In the genomic region with DNA sequence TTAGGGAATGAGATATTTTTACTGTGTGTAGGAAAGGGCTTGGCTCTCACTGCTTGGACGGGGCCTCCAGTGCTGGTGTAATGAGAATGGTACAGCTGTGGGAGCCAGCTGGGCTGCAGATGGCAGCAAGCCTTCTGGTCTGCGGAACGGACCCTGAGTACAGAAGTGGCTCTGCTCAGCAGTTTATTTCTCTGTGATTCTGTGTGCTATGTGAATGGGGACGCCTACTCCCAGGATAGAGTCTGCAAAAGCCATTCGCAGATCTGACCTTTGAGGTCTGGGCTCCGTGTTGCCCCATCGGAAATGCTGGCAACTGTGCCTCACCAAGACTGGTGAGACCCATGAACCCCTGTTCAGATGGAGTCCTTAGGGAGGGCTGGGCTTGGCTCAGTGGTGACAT, we compare ENCODE assay signal across 8 mouse cellular contexts. TPM values are rescaled to one million over a fixed set of nuclear protein-coding genes. Genes with fewer than 3 reads are reported as not detected.
DNase-seq lines count a peak whose midpoint lies in the region; ATAC-seq and TF ChIP-seq lines count a peak whose summit lies in the region.

No protein-coding gene starts in this region.

- H3K27ac ChIP-seq in kidney, embryonic 14.5 days (ENCODE audit: low read depth, low read length): no peak overlapping the region
- 0 out of 2 replicates have a peak overlapping the region, but pooled peaks have one; percentile 41 for H3K27ac ChIP-seq in embryonic facial prominence, embryonic 15.5 days (replicated peaks)
- no peak overlapping the region for H3K27ac ChIP-seq in intestine, postnatal 0 days (ENCODE audit: low read depth, low read length)
- H3K27ac ChIP-seq in midbrain, postnatal 0 days (ENCODE audit: low read depth, low read length): no peak overlapping the region

- TF ChIP-seq CTCF in intestine, postnatal 0 days (IDR thresholded peaks at IDR 0.05; ENCODE audit: low read depth): peak; percentile 41
- TF ChIP-seq CTCF in midbrain, postnatal 0 days (IDR thresholded peaks at IDR 0.05): peak; percentile 56

- no peak for DNase-seq in kidney, postnatal 14 days
- DNase-seq in midbrain, postnatal 0 days (ENCODE audit: low spot score): peak; percentile 68
- DNase-seq in cerebellum, postnatal 14 days: no peak
- DNase-seq in spleen, postnatal 14 days (ENCODE audit: low spot score in 2 of 2): no peak

- 31% methylated on average over 7 of the region's 7 CpGs for WGBS in kidney, embryonic 14.5 days
- WGBS in embryonic facial prominence, embryonic 15.5 days: 17% methylated on average over 7 of the region's 7 CpGs
- WGBS in intestine, postnatal 0 days: 32% methylated on average over 7 of the region's 7 CpGs
- 36% methylated on average over 7 of the region's 7 CpGs for WGBS in midbrain, postnatal 0 days

- H3K4me2 ChIP-seq in kidney, embryonic 14.5 days (replicated peaks; ENCODE audit: low read depth, low read length): peak overlapping the region; percentile 82
- H3K4me2 ChIP-seq in embryonic facial prominence, embryonic 15.5 days (replicated peaks): peak overlapping the region; percentile 96
- H3K4me2 ChIP-seq in intestine, postnatal 0 days (replicated peaks; ENCODE audit: low read depth): peak overlapping the region; percentile 99
- H3K4me2 ChIP-seq in midbrain, postnatal 0 days (ENCODE audit: low read depth, low read length, poor library complexity, severe bottlenecking): peak overlapping the region; percentile 76

- no peaks in the 10 kb centered on the region for H3K9me3 ChIP-seq in kidney, embryonic 14.5 days (ENCODE audit: control insufficient read depth, low read length)
- no peaks in the 10 kb centered on the region for H3K9me3 ChIP-seq in embryonic facial prominence, embryonic 15.5 days (replicated peaks)
- no peaks in the 10 kb centered on the region for H3K9me3 ChIP-seq in intestine, postnatal 0 days (ENCODE audit: control insufficient read depth)
- H3K9me3 ChIP-seq in midbrain, postnatal 0 days (ENCODE audit: low read length): no peaks in the 10 kb centered on the region

- H3K27me3 ChIP-seq in kidney, embryonic 14.5 days (ENCODE audit: control insufficient read depth, insufficient read depth, low read length): no peaks in the 10 kb centered on the region
- H3K27me3 ChIP-seq in embryonic facial prominence, embryonic 15.5 days: peaks cover 35% of the 10 kb centered on the region
- H3K27me3 ChIP-seq in intestine, postnatal 0 days (replicated peaks; ENCODE audit: control insufficient read depth, insufficient read depth, low read length): 0 out of 2 replicates have a peak, but pooled peaks cover 5% of the 10 kb centered on the region
- H3K27me3 ChIP-seq in midbrain, postnatal 0 days (ENCODE audit: insufficient read depth, low read length): peaks cover 4% of the 10 kb centered on the region; the same call in 1 of the 2 replicates

- peaks cover 8% of the 10 kb centered on the region; the same call in 1 of the 2 replicates for H3K4me1 ChIP-seq in kidney, embryonic 14.5 days (ENCODE audit: control insufficient read depth, insufficient read depth, low read length)
- peaks cover 26% of the 10 kb centered on the region for H3K4me1 ChIP-seq in embryonic facial prominence, embryonic 15.5 days
- H3K4me1 ChIP-seq in intestine, postnatal 0 days (replicated peaks; ENCODE audit: control insufficient read depth, insufficient read depth, low read length): no peaks in the 10 kb centered on the region; the same call in 1 of the 2 replicates
- H3K4me1 ChIP-seq in midbrain, postnatal 0 days (ENCODE audit: insufficient read depth, low read length): no peaks in the 10 kb centered on the region

- H3K9ac ChIP-seq in kidney, embryonic 14.5 days (ENCODE audit: low read depth, low read length): peak overlapping the region; percentile 23
- H3K9ac ChIP-seq in embryonic facial prominence, embryonic 15.5 days: no peak overlapping the region
- no peak overlapping the region; the same call in 1 of the 2 replicates for H3K9ac ChIP-seq in intestine, postnatal 0 days (ENCODE audit: low read depth, low read length)
- no peak overlapping the region for H3K9ac ChIP-seq in midbrain, postnatal 0 days (replicated peaks; ENCODE audit: low read length, poor library complexity, severe bottlenecking)

- peaks cover 7% of the 10 kb centered on the region for H3K36me3 ChIP-seq in kidney, embryonic 14.5 days (ENCODE audit: control insufficient read depth, insufficient read depth, low read length)
- no peaks in the 10 kb centered on the region for H3K36me3 ChIP-seq in embryonic facial prominence, embryonic 15.5 days
- H3K36me3 ChIP-seq in intestine, postnatal 0 days (ENCODE audit: control insufficient read depth, insufficient read depth): 0 out of 2 replicates have a peak, but pooled peaks cover 6% of the 10 kb centered on the region
- no peaks in the 10 kb centered on the region for H3K36me3 ChIP-seq in midbrain, postnatal 0 days (ENCODE audit: insufficient read depth, low read length)

- peak overlapping the region; percentile 58 for H3K4me3 ChIP-seq in kidney, embryonic 14.5 days (ENCODE audit: low read length)
- peak overlapping the region; percentile 63 for H3K4me3 ChIP-seq in embryonic facial prominence, embryonic 15.5 days (replicated peaks)
- H3K4me3 ChIP-seq in intestine, postnatal 0 days (ENCODE audit: low read depth, low read length): peak overlapping the region; percentile 61; the same call in 1 of the 2 replicates
- H3K4me3 ChIP-seq in midbrain, postnatal 0 days (ENCODE audit: low read depth, low read length): peak overlapping the region; percentile 69

- ATAC-seq in kidney, embryonic 14.5 days (ENCODE audit: low FRiP score, low TSS enrichment): no peak
- ATAC-seq in embryonic facial prominence, embryonic 15.5 days (ENCODE audit: insufficient number of reproducible peaks, low FRiP score, low TSS enrichment, low read depth): peak; percentile 49; the same call in 1 of the 2 replicates
- no peak for ATAC-seq in intestine, postnatal 0 days
- ATAC-seq in midbrain, postnatal 0 days (ENCODE audit: low FRiP score): no peak
- ATAC-seq in granulocyte monocyte progenitor cell, adult 5-6 weeks (replicated peaks; ENCODE audit: poor library complexity, severe bottlenecking): no peak

RNA-seq across cellular contexts. Expression of a gene that starts 2.7 kb away (rescaled TPM):
- polyA plus RNA-seq in kidney, embryonic 14.5 days (2014; fragmentation: Nextera tagmentation; extraction: Ambion mirVana): 19.0 and 24.6 TPM in 2 replicates
- polyA plus RNA-seq in embryonic facial prominence, embryonic 15.5 days (2015; fragmentation: Nextera tagmentation; extraction: Ambion mirVana): 16.7 and 18.8 TPM in 2 replicates
- polyA plus RNA-seq in intestine, postnatal 0 days (2015; fragmentation: Nextera tagmentation; extraction: Ambion mirVana): 4.6 and 4.8 TPM in 2 replicates
- total RNA-seq in midbrain, postnatal 0 days (2014; rRNA removed): 15.1 and 21.0 TPM in 2 replicates
- 3.5 and 4.8 TPM in 2 replicates for polyA plus RNA-seq in midbrain, postnatal 0 days (2015; fragmentation: Nextera tagmentation; extraction: Ambion mirVana)
- 1.3 and 2.4 TPM in 2 replicates for total RNA-seq in granulocyte monocyte progenitor cell, adult 5-6 weeks (2014; fragmentation: Nextera tagmentation)
- 0.82 and 0.95 TPM in 2 replicates for total RNA-seq in granulocyte monocyte progenitor cell, adult 5-6 weeks (2017)

RNA-seq across cellular contexts. Expression of a gene that starts 30.1 kb away (rescaled TPM):
- polyA plus RNA-seq in kidney, embryonic 14.5 days (2014; fragmentation: Nextera tagmentation; extraction: Ambion mirVana): 25.7 and 35.5 TPM in 2 replicates
- 32.5 and 33.1 TPM in 2 replicates for polyA plus RNA-seq in embryonic facial prominence, embryonic 15.5 days (2015; fragmentation: Nextera tagmentation; extraction: Ambion mirVana)
- polyA plus RNA-seq in intestine, postnatal 0 days (2015; fragmentation: Nextera tagmentation; extraction: Ambion mirVana): 22.3 and 24.3 TPM in 2 replicates
- 7.3 and 13.9 TPM in 2 replicates for total RNA-seq in midbrain, postnatal 0 days (2014; rRNA removed)
- polyA plus RNA-seq in midbrain, postnatal 0 days (2015; fragmentation: Nextera tagmentation; extraction: Ambion mirVana): 32.5 and 36.6 TPM in 2 replicates
- 42.4 and 43.6 TPM in 2 replicates for total RNA-seq in granulocyte monocyte progenitor cell, adult 5-6 weeks (2014; fragmentation: Nextera tagmentation)
- 27.7 and 33.7 TPM in 2 replicates for total RNA-seq in granulocyte monocyte progenitor cell, adult 5-6 weeks (2017)
